Mouse (Mus musculus): ENCODE data around the gene Nat8. TPM values are rescaled to one million over a fixed set of nuclear protein-coding genes. Genes with fewer than 3 reads are reported as not detected.
"Not testable (repeated sequence)": the region's sequence is repeated elsewhere in the genome, so short reads cannot be mapped to it uniquely, and the experiment has no call there.

The Nat8 gene
- polyA plus RNA-seq, 1 experiment from 2014 or later = 0.23 TPM

DNA sequence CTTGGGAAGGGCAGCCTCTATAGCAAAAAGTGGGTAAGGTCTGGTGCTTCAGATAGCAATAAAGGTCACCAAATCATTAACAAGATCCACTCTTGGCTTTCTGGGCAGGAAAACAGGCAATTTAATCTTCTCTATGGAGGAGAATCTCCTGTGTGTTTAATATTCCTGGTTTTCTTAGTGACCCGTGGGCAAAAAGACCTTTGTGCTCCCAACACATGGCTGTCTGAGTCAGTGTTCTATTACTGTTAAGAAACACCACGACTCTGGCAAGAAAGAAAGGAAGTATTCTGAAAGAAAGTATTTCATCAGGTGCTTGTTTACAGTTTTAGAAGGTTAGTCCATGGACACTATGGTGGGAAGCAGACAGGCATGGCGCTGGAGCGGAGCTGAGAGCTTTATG lies 9.6 kb downstream of the Nat8 start:
- Histone ChIP-seq H3K4me3 (ENCODE audit: low read length) (no peak overlapping the region), H3K9ac (ENCODE audit: low read depth, low read length) (no peak overlapping the region), H3K9me3 (ENCODE audit: control insufficient read depth, low read length) (no peaks in the 10 kb centered on the region), H3K4me1 (ENCODE audit: control insufficient read depth, insufficient read depth, low read depth, low read length) (no peaks in the 10 kb centered on the region), H3K36me3 (ENCODE audit: control insufficient read depth, insufficient read depth, low read length) (no peaks in the 10 kb centered on the region), H3K27me3 (replicated peaks; ENCODE audit: control insufficient read depth, insufficient read depth, low read length) (no peaks in the 10 kb centered on the region), H3K27ac (ENCODE audit: low read depth, low read length) (no peak overlapping the region), H3K4me2 (ENCODE audit: low read length) (no peak overlapping the region)
- no peak for ATAC-seq
- 85% methylated on average over 4 of the region's 4 CpGs for WGBS

DNA sequence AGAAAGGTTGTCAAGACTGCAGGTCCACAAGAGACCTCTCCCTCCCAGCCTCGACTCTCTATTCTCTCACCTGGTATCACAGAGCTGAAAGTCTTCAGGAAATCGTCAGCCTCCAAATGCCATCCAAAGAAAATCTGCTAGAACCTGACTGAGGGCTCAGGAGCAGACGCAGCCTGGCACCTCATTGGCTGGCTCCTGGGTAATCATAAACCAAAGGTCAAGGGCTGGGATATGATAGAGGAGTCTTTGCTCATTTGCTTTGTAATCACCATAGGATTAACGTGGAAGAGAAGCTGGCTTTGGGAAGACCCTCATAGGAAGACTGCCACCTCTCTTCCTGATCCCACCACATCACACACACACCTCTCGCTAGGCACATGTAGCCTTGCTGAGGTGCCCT lies 11.0 kb downstream of the Nat8 start, which contains the start of the genes Nat8f6 and Nat8f5:
Gene Nat8f6 (minus strand): TSS at position 118 of the 400 bp plus-strand sequence.
Gene Nat8f5 (minus strand): TSS at position 136 of the 400 bp plus-strand sequence.
- no peak within 1 kb of the TSS for H3K27ac ChIP-seq (ENCODE audit: low read depth, low read length)
- H3K36me3 ChIP-seq (ENCODE audit: control insufficient read depth, insufficient read depth, low read length) = no peaks in the 10 kb centered on the region
- H3K27me3 ChIP-seq (replicated peaks; ENCODE audit: control insufficient read depth, insufficient read depth, low read length) = no peaks in the 10 kb centered on the region
- no peaks in the 10 kb centered on the region for H3K4me1 ChIP-seq (ENCODE audit: control insufficient read depth, insufficient read depth, low read depth, low read length)
- no peak within 1 kb of the TSS for H3K4me2 ChIP-seq (ENCODE audit: low read length)
- H3K4me3 ChIP-seq (ENCODE audit: low read length) = no peak within 1 kb of the TSS
- WGBS = 89% methylated on average over 5 of the region's 5 CpGs
- no peak within 1 kb of the TSS for H3K9ac ChIP-seq (ENCODE audit: low read depth, low read length)
- no peak for ATAC-seq
- no peaks in the 10 kb centered on the region for H3K9me3 ChIP-seq (ENCODE audit: control insufficient read depth, low read length)

DNA sequence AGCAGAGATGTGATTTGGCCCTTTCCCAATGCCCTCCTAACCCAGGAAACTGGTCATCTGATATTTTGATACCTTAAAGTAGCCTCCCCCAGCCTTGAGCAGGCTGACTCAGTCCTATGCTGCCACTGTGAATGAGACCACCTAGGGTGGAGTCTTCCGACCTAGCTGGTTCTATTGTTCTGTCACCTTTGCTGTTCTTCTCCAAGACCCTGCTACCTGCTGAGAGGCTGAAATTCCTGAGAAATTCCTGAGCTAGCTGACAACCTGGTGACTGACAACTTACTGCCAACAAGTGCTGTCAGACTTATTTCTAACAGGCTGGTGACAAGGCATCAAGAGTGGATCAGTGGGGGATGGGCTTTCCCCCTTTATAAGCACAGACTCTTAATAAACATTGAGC lies 13.5 kb downstream of the Nat8 start:
- no peak overlapping the region for H3K4me2 ChIP-seq (ENCODE audit: low read length)
- H3K36me3 ChIP-seq (ENCODE audit: control insufficient read depth, insufficient read depth, low read length) = no peaks in the 10 kb centered on the region
- no peak overlapping the region for H3K27ac ChIP-seq (ENCODE audit: low read depth, low read length)
- H3K4me1 ChIP-seq (ENCODE audit: control insufficient read depth, insufficient read depth, low read depth, low read length) = no peaks in the 10 kb centered on the region
- no peak overlapping the region for H3K4me3 ChIP-seq (ENCODE audit: low read length)
- WGBS = 22% methylated on average over 1 of the region's 1 CpGs
- no peaks in the 10 kb centered on the region for H3K27me3 ChIP-seq (replicated peaks; ENCODE audit: control insufficient read depth, insufficient read depth, low read length)
- H3K9me3 ChIP-seq (ENCODE audit: control insufficient read depth, low read length) = no peaks in the 10 kb centered on the region
- no peak overlapping the region for H3K9ac ChIP-seq (ENCODE audit: low read depth, low read length)
- ATAC-seq = no peak

DNA sequence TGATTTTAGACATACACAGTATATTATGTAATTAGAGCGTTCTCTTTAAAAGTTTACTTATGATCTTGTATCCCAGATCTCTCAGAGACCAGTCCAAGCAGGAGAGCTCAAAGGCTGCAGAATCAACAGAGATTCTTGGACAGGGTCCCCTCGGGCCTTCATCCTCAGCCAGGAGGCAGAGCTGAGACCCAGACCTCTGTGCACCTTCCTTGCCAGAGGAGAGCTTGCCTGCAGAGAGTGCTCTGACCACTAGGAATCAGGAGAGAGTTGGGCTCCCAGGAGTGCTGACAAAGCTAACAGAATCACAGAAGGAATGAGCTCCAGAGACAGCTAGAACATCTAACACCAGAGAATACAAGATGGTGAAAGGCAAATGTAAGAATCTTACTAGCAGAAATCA lies 18.5 kb downstream of the Nat8 start:
- H3K27me3 ChIP-seq (replicated peaks; ENCODE audit: control insufficient read depth, insufficient read depth, low read length) = no peaks in the 10 kb centered on the region
- H3K4me2 ChIP-seq (ENCODE audit: low read length) = no peak overlapping the region
- WGBS = 88% methylated on average over 2 of the region's 2 CpGs
- H3K4me3 ChIP-seq (ENCODE audit: low read length) = no peak overlapping the region
- H3K27ac ChIP-seq (ENCODE audit: low read depth, low read length) = no peak overlapping the region
- H3K4me1 ChIP-seq (ENCODE audit: control insufficient read depth, insufficient read depth, low read depth, low read length) = no peaks in the 10 kb centered on the region
- H3K9me3 ChIP-seq (ENCODE audit: control insufficient read depth, low read length) = no peaks in the 10 kb centered on the region
- ATAC-seq = no peak
- H3K9ac ChIP-seq (ENCODE audit: low read depth, low read length) = no peak overlapping the region
- no peaks in the 10 kb centered on the region for H3K36me3 ChIP-seq (ENCODE audit: control insufficient read depth, insufficient read depth, low read length)

DNA sequence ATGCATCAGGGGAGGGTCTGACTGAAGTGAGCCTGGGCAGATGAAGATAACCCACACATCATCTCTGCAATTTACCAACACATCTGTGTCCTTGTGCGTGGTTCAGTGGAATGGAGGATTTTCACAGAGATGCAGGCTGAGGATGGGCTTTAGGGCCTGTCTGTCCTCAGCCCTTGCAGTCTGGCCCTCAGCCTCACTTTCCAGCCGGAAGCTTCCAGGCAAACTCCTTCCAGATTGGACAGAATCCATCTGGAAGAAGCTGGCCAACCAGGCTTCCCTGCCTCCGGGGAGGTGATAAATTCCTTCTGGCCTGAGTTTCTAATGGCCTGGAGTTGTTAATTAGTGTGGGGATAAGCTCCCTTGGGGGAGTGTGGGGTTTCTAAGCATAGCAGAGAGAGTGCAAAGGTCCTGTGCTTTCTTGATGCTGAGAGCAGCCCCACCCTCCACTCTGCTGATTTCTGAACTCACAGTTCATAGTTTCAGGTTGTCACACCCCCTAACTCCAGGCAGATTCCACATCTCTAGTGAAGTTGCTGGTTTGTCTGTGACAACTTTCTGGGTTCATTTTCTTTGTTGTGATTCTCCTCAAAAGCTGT lies 20.8 kb downstream of the Nat8 start:
- H3K4me3 ChIP-seq (ENCODE audit: low read length); H3K27me3 ChIP-seq (replicated peaks; ENCODE audit: control insufficient read depth, insufficient read depth, low read length); H3K4me2 ChIP-seq (ENCODE audit: low read length); H3K9ac ChIP-seq (ENCODE audit: low read depth, low read length); H3K9me3 ChIP-seq (ENCODE audit: control insufficient read depth, low read length); H3K4me1 ChIP-seq (ENCODE audit: control insufficient read depth, insufficient read depth, low read depth, low read length); ATAC-seq; H3K36me3 ChIP-seq (ENCODE audit: control insufficient read depth, insufficient read depth, low read length); H3K27ac ChIP-seq (ENCODE audit: low read depth, low read length): not testable (repeated sequence)
- 61% methylated on average over 3 of the region's 3 CpGs for WGBS

DNA sequence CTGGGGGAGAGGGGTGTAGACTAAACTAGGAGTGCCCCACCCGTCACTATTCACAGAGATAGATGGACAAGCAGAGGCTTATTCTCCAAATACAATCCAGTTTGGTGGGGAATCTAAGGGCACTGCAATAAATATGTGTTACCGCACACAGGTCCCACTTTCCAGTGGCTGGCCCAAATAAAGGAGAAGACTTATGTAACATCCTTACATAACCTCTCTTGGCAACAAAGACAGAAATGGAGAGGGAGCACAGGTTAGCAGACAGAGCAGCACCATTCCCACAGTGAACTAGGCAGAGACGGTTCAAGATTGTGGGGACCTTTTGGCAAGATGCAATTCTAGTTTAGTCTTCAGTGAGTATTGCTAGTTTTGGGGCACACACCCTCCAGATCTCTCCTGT lies 21.4 kb downstream of the Nat8 start:
- WGBS = 76% methylated on average over 2 of the region's 3 CpGs
- H3K9ac ChIP-seq (ENCODE audit: low read depth, low read length) = not testable (repeated sequence)

DNA sequence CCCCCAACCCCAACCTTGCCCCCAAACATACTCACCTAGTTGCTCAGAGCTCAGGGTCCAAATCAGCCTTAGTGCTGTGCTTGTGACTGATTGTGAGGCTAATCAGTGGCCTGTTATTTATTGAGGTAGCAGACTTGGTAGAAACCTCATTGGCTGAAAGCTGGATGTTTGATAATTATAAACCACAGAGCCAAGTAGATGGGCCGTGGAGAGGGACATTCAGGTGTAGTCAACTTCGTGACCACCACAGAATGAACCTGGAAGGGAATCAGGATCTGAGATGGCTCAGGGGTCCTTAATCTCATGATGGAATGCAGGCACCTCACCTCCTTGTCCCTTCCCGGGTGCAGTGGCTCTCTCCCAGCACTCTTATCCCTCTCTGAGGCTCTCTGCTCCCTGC lies 22.1 kb downstream of the Nat8 start:
- not testable (repeated sequence) for H3K9ac ChIP-seq (ENCODE audit: low read depth, low read length); H3K9me3 ChIP-seq (ENCODE audit: control insufficient read depth, low read length); H3K27ac ChIP-seq (ENCODE audit: low read depth, low read length); H3K36me3 ChIP-seq (ENCODE audit: control insufficient read depth, insufficient read depth, low read length); H3K4me1 ChIP-seq (ENCODE audit: control insufficient read depth, insufficient read depth, low read depth, low read length); H3K27me3 ChIP-seq (replicated peaks; ENCODE audit: control insufficient read depth, insufficient read depth, low read length); ATAC-seq; H3K4me2 ChIP-seq (ENCODE audit: low read length); H3K4me3 ChIP-seq (ENCODE audit: low read length)
- WGBS = 87% methylated on average over 2 of the region's 3 CpGs

More for the DNA sequence above, 21.4 kb downstream of the Nat8 start:
- H3K27ac ChIP-seq (ENCODE audit: low read depth, low read length); H3K36me3 ChIP-seq (ENCODE audit: control insufficient read depth, insufficient read depth, low read length); H3K4me3 ChIP-seq (ENCODE audit: low read length); H3K4me1 ChIP-seq (ENCODE audit: control insufficient read depth, insufficient read depth, low read depth, low read length); ATAC-seq; H3K9me3 ChIP-seq (ENCODE audit: control insufficient read depth, low read length); H3K27me3 ChIP-seq (replicated peaks; ENCODE audit: control insufficient read depth, insufficient read depth, low read length); H3K4me2 ChIP-seq (ENCODE audit: low read length): not testable (repeated sequence)

DNA sequence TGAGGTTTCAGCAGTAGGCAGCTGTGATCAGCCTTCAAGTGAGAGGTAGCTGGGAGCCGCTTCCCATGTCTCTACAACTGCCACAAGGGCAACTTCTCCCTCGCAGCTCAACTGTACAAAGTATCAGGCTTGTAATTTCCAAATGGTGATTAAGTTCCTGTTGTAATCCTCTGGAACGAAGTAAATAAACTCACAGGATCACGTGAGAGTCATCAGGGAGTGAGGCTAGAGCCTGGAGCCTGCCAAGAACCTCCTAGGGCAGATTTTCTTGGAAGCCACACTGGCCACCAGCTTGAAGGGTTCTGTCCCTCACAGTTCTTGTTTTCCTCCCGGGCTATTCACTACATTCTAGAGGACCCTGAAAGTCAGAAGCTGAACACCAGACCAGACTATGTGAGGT lies 28.7 kb downstream of the Nat8 start:
- not testable (repeated sequence) for H3K4me3 ChIP-seq (ENCODE audit: low read length); H3K27ac ChIP-seq (ENCODE audit: low read depth, low read length); H3K9me3 ChIP-seq (ENCODE audit: control insufficient read depth, low read length); H3K4me1 ChIP-seq (ENCODE audit: control insufficient read depth, insufficient read depth, low read depth, low read length); H3K4me2 ChIP-seq (ENCODE audit: low read length); ATAC-seq; H3K9ac ChIP-seq (ENCODE audit: low read depth, low read length); H3K36me3 ChIP-seq (ENCODE audit: control insufficient read depth, insufficient read depth, low read length); H3K27me3 ChIP-seq (replicated peaks; ENCODE audit: control insufficient read depth, insufficient read depth, low read length)
- 68% methylated on average over 5 of the region's 5 CpGs for WGBS

All from hindbrain, embryonic 16.5 days (tissue).